Mouse (Mus musculus) cerebellum, adult 2 months (tissue): ENCODE data around the gene Rab3ip. TPM values are rescaled to one million over a fixed set of nuclear protein-coding genes. Genes with fewer than 3 reads are reported as not detected.

ENCODE experiments used
- DNase-seq, 2 experiments: peaks; one replicate each; pipeline ENCODE4 v3.0.0; 2021
- H3K27ac ChIP-seq: fragments of 200-500 bp; 2 replicates; pipeline ENCODE4 v1.5.1; 2012; ENCODE audit warnings: low read length, control low read depth, inconsistent platforms; ENCODE audit not compliant: insufficient read depth
- H3K27me3 ChIP-seq: fragments of 200-500 bp; 2 replicates; pipeline ENCODE4 v1.6.1; 2012; ENCODE audit warnings: inconsistent platforms, mild to moderate bottlenecking, low read length, moderate library complexity; ENCODE audit not compliant: control insufficient read depth, insufficient read depth
- H3K4me1 ChIP-seq: fragments of 200-500 bp; 2 replicates; pipeline ENCODE4 v1.6.1; 2011; ENCODE audit warnings: low read length; ENCODE audit not compliant: control insufficient read depth, insufficient read depth
- H3K4me3 ChIP-seq: fragments of 200-500 bp; replicated peaks from 2 replicates; pipeline ENCODE3; 2011; ENCODE audit warnings: mild to moderate bottlenecking, low read depth, low read length, control low read depth; ENCODE audit not compliant: insufficient read depth
- CTCF ChIP-seq: fragments of 200-500 bp; IDR thresholded peaks from 2 replicates; pipeline ENCODE4 v1.5.1; 2011; ENCODE audit warnings: low read depth, mild to moderate bottlenecking, control low read depth, low read length, moderate library complexity, borderline replicate concordance; ENCODE audit not compliant: insufficient read depth
- POLR2A ChIP-seq: fragments of 200-500 bp; IDR thresholded peaks from 2 replicates; pipeline ENCODE4 v1.6.1; 2011; ENCODE audit warnings: low read length, control low read depth, borderline replicate concordance; ENCODE audit not compliant: insufficient read depth
- WGBS: fragments of 180-500 bp; shearing (Covaris S2); methylation state at CpG from one replicate; pipeline ENCODE4 v1.1.7; 2018; 5-methylcytosine and 5-hydroxymethylcytosine counted together
- polyA plus RNA-seq: library from polyadenylated mRNA; depleted of rRNA; stranded (reverse); fragments of >200 nt; gene quantifications from 2 replicates; pipeline ENCODE4 v1.2.3, GENCODE M21; 2012; rRNA removed

The Rab3ip gene
- polyA plus RNA-seq, 1 experiment: 46.5 TPM

DNA sequence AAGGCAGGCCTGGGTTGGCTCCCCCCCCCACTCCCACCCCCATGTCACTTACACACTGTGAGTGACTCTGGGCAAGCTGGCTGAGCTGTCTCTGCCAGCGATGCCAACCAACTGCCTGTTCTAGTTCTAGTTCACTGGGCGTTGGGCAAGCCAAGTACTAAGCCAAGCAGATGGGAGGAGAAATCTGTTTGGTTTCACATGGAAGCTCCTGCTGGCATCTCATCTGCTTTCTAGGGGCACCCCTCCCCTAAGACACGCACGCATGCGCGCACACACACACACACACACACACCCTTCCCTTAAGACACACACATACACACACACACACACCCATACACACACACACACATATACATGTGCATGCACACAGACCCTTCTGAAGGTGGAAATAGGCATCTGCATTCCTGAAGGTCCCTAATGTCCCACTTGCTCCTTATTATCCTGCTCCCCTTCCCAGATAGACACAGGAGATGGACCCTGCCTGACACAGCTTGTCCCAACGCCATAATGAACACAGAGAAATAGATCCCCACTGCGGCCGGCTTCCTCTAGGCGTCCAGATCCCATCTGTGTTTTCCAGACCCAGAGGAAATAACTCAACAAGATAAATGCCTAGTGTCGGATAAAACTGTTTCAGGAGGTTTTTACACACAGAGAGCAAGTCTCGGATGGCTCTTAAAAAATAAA lies 79.1 kb downstream of the Rab3ip start:
- peak; percentile 83 to 96 for DNase-seq
- WGBS: 11% methylated on average over 12 of the region's 12 CpGs
- Histone ChIP-seq H3K27ac (peak overlapping the region; percentile 99), H3K27me3 (no peaks in the 10 kb centered on the region), H3K4me1 (peaks cover 29% of the 10 kb centered on the region), H3K4me3 (no peak overlapping the region)
- no peak for TF ChIP-seq CTCF
- TF ChIP-seq POLR2A: peak; percentile 43; the same call in 1 of the 2 replicates

- WGBS: 47% methylated on average over 6 of the region's 6 CpGs
- Histone ChIP-seq H3K4me3 (no peak overlapping the region), H3K4me1 (peaks cover 26% of the 10 kb centered on the region), H3K27ac (peak overlapping the region; percentile 98), H3K27me3 (no peaks in the 10 kb centered on the region)
- TF ChIP-seq CTCF (no peak), POLR2A (no peak)
- no peak for DNase-seq
Observed at GRCm38 (mm10) chr10:116870819-116871218, 79.8 kb downstream of the Rab3ip start.

Other genes with a start within 250 kb of the Rab3ip start
- 0.10 and 0.17 TPM in 2 replicates for gene Myrfl, start 53.9 kb downstream of the Rab3ip start, polyA plus RNA-seq
- not detected in 2 replicates for gene Gm10271, start 21.8 kb upstream of the Rab3ip start, polyA plus RNA-seq
- gene Best3, start 35.5 kb upstream of the Rab3ip start, polyA plus RNA-seq: 0.16 and 0.21 TPM in 2 replicates
- 0.16 TPM in 1 of 2 replicates, not detected in the other for gene Lrrc10, start 94.6 kb upstream of the Rab3ip start, polyA plus RNA-seq
- 148 and 153 TPM in 2 replicates for gene Cct2, start 113.0 kb upstream of the Rab3ip start, polyA plus RNA-seq
- gene Frs2, start 197.8 kb upstream of the Rab3ip start, polyA plus RNA-seq: 36.3 and 37.1 TPM in 2 replicates